Mouse (Mus musculus) liver, embryonic 16.5 days (tissue): Measurements from ENCODE around the gene Map4k3. TPM values are rescaled to one million over a fixed set of nuclear protein-coding genes. Genes with fewer than 3 reads are reported as not detected.

ENCODE experiments used
- ATAC-seq: fragments of 200-750 bp; cut with Nextera tagmentation; 2 replicates; pipeline ENCODE4 v1.8.0; 2017; ENCODE audit warnings: low read depth, mild to moderate bottlenecking, moderate number of reproducible peaks, moderate library complexity
- H3K27ac ChIP-seq: fragments of 300-500 bp; sonication (generic); 2 replicates; pipeline ENCODE4 v1.5.1; 2014; ENCODE audit warnings: mild to moderate bottlenecking, low read length
- H3K27me3 ChIP-seq: fragments of 300-500 bp; sonication (generic); 2 replicates; pipeline ENCODE4 v1.6.1; 2014; ENCODE audit warnings: low read depth, low read length, mixed read lengths; ENCODE audit not compliant: control insufficient read depth, insufficient read depth
- H3K36me3 ChIP-seq: fragments of 300-500 bp; sonication (generic); 2 replicates; pipeline ENCODE4 v1.6.1; 2014; ENCODE audit warnings: mild to moderate bottlenecking; ENCODE audit not compliant: control insufficient read depth, insufficient read depth
- H3K4me1 ChIP-seq: fragments of 300-500 bp; sonication (generic); 2 replicates; pipeline ENCODE4 v1.6.1; 2014; ENCODE audit warnings: low read depth, low read length, mixed read lengths; ENCODE audit not compliant: control insufficient read depth
- H3K4me2 ChIP-seq: fragments of 300-500 bp; sonication (generic); 2 replicates; pipeline ENCODE4 v1.6.1; 2014; ENCODE audit warnings: low read depth, low read length, mixed read lengths
- H3K4me3 ChIP-seq: fragments of 300-500 bp; sonication (generic); 2 replicates; pipeline ENCODE4 v1.5.1; 2014; ENCODE audit warnings: low read depth, mild to moderate bottlenecking, low read length
- H3K9ac ChIP-seq: fragments of 300-500 bp; sonication (generic); 2 replicates; pipeline ENCODE4 v1.6.1; 2014; ENCODE audit warnings: low read depth, low read length
- H3K9me3 ChIP-seq: fragments of 300-500 bp; sonication (generic); replicated peaks from 2 replicates; pipeline ENCODE4 v1.6.1; 2016; ENCODE audit warnings: low read length; ENCODE audit not compliant: control insufficient read depth
- WGBS: fragments of 180-500 bp; shearing (Covaris S2); extraction: QIAGEN DNeasy Blood & Tissue Kit; methylation state at CpG from one replicate; pipeline ENCODE4 v1.1.7; 2014; ENCODE audit not compliant: insufficient replicate concordance; 5-methylcytosine and 5-hydroxymethylcytosine counted together
- polyA plus RNA-seq: library from polyadenylated mRNA; unstranded; fragments of >200 nt; fragmentation: Nextera tagmentation; extraction: Ambion mirVana; gene quantifications from 2 replicates; pipeline ENCODE4 v1.2.1, GENCODE M21; 2015

Gene Map4k3
- polyA plus RNA-seq, 1 experiment from 2014 or later, result 3.7 TPM

GRCm38 (mm10) chr17:80721670-80722069, 6.6 kb downstream of the Map4k3 start:
- H3K4me1 ChIP-seq, result no peaks in the 10 kb centered on the region
- no peak overlapping the region for H3K4me3 ChIP-seq
- H3K27me3 ChIP-seq, result no peaks in the 10 kb centered on the region
- no peaks in the 10 kb centered on the region for H3K9me3 ChIP-seq
- no peak overlapping the region for H3K9ac ChIP-seq
- H3K36me3 ChIP-seq, result no peaks in the 10 kb centered on the region
- no peak overlapping the region for H3K4me2 ChIP-seq
- no peak overlapping the region for H3K27ac ChIP-seq
- 66% methylated on average over 7 of the region's 7 CpGs for WGBS
- ATAC-seq, result no peak

- 56% methylated on average over 5 of the region's 5 CpGs for WGBS
- Histone ChIP-seq H3K9ac (no peak overlapping the region), H3K4me1 (no peaks in the 10 kb centered on the region), H3K4me2 (no peak overlapping the region), H3K27me3 (no peaks in the 10 kb centered on the region), H3K36me3 (no peaks in the 10 kb centered on the region), H3K4me3 (no peak overlapping the region), H3K27ac (no peak overlapping the region), H3K9me3 (no peaks in the 10 kb centered on the region)
- ATAC-seq, result no peak
Observed at GRCm38 (mm10) chr17:80719309-80719708, 9.0 kb downstream of the Map4k3 start.

- no peak overlapping the region for H3K27ac ChIP-seq
- no peak overlapping the region for H3K4me3 ChIP-seq
- no peaks in the 10 kb centered on the region for H3K9me3 ChIP-seq
- H3K4me2 ChIP-seq, result no peak overlapping the region
- no peaks in the 10 kb centered on the region; the same call in 1 of the 2 replicates for H3K4me1 ChIP-seq
- H3K9ac ChIP-seq, result no peak overlapping the region
- WGBS, result 49% methylated on average over 5 of the region's 5 CpGs
- no peaks in the 10 kb centered on the region for H3K27me3 ChIP-seq
- no peaks in the 10 kb centered on the region for H3K36me3 ChIP-seq
- ATAC-seq, result no peak
Observed at GRCm38 (mm10) chr17:80718243-80718642, 10.0 kb downstream of the Map4k3 start.

- no peaks in the 10 kb centered on the region for H3K27me3 ChIP-seq
- 65% methylated on average over 5 of the region's 5 CpGs for WGBS
- peak; percentile 71; the same call in 1 of the 2 replicates for ATAC-seq
Observed at GRCm38 (mm10) chr17:80713588-80713987, 14.7 kb downstream of the Map4k3 start.

GRCm38 (mm10) chr17:80709921-80710838, 18.1 kb downstream of the Map4k3 start:
- Histone ChIP-seq H3K9ac (no peak overlapping the region), H3K36me3 (no peaks in the 10 kb centered on the region), H3K4me1 (peaks cover 2% of the 10 kb centered on the region; the same call in 1 of the 2 replicates), H3K4me2 (no peak overlapping the region), H3K9me3 (no peaks in the 10 kb centered on the region), H3K27me3 (no peaks in the 10 kb centered on the region), H3K27ac (no peak overlapping the region), H3K4me3 (no peak overlapping the region)
- WGBS, result 54% methylated on average over 24 of the region's 24 CpGs
- ATAC-seq, result peak; percentile 19; the same call in 1 of the 2 replicates

More at GRCm38 (mm10) chr17:80713588-80713987, 14.7 kb downstream of the Map4k3 start:
- Histone ChIP-seq H3K27ac (no peak overlapping the region), H3K36me3 (no peaks in the 10 kb centered on the region), H3K4me2 (no peak overlapping the region), H3K9me3 (no peaks in the 10 kb centered on the region), H3K4me3 (no peak overlapping the region), H3K9ac (no peak overlapping the region), H3K4me1 (peaks cover 2% of the 10 kb centered on the region; the same call in 1 of the 2 replicates)

GRCm38 (mm10) chr17:80708803-80709202, 19.5 kb downstream of the Map4k3 start:
- ATAC-seq, result no peak
- whole genome bisulfite sequencing, result 70% methylated on average over 6 of the region's 6 CpGs

DNA sequence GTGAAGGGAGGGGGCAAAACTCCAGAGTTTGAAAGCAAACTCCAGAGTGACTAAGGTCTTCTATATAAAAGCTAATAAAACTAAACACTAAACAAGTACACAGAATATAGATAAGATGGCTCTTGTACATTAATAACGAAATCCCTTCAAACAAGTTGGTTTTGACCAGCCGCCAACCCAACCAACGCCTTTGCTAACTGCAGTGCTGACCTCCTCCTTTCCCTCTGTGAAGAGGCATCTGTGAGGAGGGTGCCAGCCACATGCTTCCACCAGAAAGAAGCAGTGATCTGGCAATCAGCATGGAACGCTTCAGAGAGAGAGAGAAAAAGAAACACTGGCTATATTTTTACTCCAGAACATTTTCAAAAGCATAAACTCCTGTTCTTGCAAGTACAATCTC, 21.1 kb downstream of the Map4k3 start:
- 56% methylated on average over 4 of the region's 4 CpGs for WGBS
- H3K4me2 ChIP-seq, result no peak overlapping the region
- no peaks in the 10 kb centered on the region for H3K27me3 ChIP-seq
- no peak overlapping the region for H3K27ac ChIP-seq
- no peaks in the 10 kb centered on the region for H3K36me3 ChIP-seq
- 0 out of 2 replicates have a peak, but pooled peaks cover 2% of the 10 kb centered on the region for H3K4me1 ChIP-seq
- H3K9ac ChIP-seq, result no peak overlapping the region
- no peak overlapping the region for H3K4me3 ChIP-seq
- no peak for ATAC-seq
- no peaks in the 10 kb centered on the region for H3K9me3 ChIP-seq

More at GRCm38 (mm10) chr17:80708803-80709202, 19.5 kb downstream of the Map4k3 start:
- no peaks in the 10 kb centered on the region for H3K27me3 ChIP-seq
- H3K9ac ChIP-seq, result no peak overlapping the region
- H3K27ac ChIP-seq, result no peak overlapping the region
- peaks cover 2% of the 10 kb centered on the region; the same call in 1 of the 2 replicates for H3K4me1 ChIP-seq
- H3K4me2 ChIP-seq, result no peak overlapping the region
- no peaks in the 10 kb centered on the region for H3K9me3 ChIP-seq
- H3K4me3 ChIP-seq, result no peak overlapping the region
- H3K36me3 ChIP-seq, result no peaks in the 10 kb centered on the region

- no peaks in the 10 kb centered on the region for H3K9me3 ChIP-seq
- no peaks in the 10 kb centered on the region for H3K36me3 ChIP-seq
- 48% methylated on average over 6 of the region's 6 CpGs for WGBS
- no peak for ATAC-seq
- H3K27ac ChIP-seq, result no peak overlapping the region
- 0 out of 2 replicates have a peak, but pooled peaks cover 2% of the 10 kb centered on the region for H3K4me1 ChIP-seq
- H3K27me3 ChIP-seq, result no peaks in the 10 kb centered on the region
- no peak overlapping the region for H3K4me3 ChIP-seq
- no peak overlapping the region for H3K4me2 ChIP-seq
- no peak overlapping the region for H3K9ac ChIP-seq
Observed at GRCm38 (mm10) chr17:80706608-80707007, 21.7 kb downstream of the Map4k3 start.

- Histone ChIP-seq H3K9ac (no peak overlapping the region), H3K27me3 (no peaks in the 10 kb centered on the region), H3K27ac (no peak overlapping the region), H3K36me3 (no peaks in the 10 kb centered on the region), H3K9me3 (no peaks in the 10 kb centered on the region), H3K4me2 (no peak overlapping the region), H3K4me3 (no peak overlapping the region), H3K4me1 (no peaks in the 10 kb centered on the region)
- ATAC-seq, result no peak
- 54% methylated on average over 5 of the region's 5 CpGs for WGBS
Observed at GRCm38 (mm10) chr17:80701687-80702086, 26.6 kb downstream of the Map4k3 start.
